Mouse (Mus musculus): ENCODE measurements around the gene Bbox1.

The Bbox1 gene

DNA sequence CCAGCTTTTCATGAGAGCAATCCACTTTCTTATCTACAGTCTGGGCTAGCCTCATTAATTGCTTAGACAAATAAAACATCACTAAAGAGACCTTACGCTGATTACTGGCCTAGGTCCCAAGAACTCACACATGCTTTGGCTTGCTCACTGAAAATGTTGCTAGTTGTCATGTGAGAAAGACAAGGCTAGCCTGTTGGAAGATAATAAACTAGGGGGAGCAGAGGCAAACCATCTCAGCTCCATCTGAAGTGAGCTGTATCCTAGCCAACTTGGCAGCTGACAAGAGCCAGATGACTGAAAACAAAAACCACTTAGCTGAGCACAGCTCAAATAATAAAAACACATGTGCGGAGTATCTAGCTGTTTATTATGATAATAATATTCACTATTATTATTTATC lies 40.2 kb downstream of the Bbox1 start:
- DNase-seq (ENCODE audit: low read depth, low spot score), result no peak

DNA sequence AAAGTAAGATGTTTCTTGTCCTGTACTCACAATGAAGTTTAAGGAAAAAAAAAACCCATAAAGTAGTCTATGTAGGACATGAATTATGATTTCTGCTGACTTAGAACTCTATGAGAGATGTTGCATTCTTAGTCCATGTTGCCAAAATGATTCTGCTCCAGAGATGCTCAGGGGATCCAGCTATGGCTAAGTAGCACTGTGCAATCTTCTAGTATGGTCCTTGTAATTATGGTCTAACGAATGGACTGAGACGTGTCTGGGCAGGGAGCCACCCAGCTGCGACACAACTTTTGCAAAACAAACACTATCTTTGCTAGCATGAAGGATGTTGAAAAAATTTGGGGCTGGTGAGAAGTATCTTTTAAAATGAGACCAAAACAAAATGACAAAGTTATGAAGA lies 45.1 kb downstream of the Bbox1 start:
- no peak for DNase-seq (ENCODE audit: low read depth, low spot score)

DNA sequence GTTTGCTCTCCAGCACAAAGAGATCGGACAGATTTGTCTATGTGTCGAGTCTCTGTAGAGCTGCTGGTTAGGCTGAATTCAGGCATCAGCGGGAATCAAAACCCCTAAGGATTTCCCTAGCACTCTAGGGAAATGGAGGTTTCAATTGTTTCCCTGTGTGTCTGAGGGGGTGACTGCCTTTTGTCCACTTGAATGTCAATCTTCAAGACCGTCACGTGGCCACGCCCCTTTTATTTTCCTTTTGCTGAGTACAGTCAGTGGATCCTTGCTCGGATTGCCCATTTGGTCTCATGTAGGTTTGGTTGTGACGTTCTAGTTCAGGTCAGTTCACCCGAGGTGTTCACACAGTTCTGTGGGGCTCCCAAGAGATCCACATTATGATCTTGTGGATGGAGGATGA lies 82.1 kb downstream of the Bbox1 start:
- DNase-seq (ENCODE audit: low read depth, low spot score), result no peak

DNA sequence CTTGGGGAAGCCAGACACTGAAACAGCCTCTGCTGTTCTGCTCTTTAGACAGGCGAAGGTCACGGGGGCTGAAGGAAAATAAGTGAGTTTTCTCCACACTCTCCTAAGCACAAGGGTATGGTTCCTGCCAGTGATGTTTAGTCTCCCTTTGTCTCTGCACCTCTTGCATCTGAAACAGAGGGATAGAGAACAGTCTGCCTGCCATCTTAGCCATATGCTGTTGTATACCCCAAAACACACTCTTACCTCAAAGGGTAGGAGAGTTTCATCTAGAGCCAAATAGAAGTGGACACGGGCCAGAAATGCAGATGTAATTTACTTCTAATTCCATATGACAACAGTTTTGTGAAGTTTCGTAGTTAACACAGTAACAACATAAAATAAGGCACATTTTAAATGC lies 83.6 kb downstream of the Bbox1 start:
- no peak for DNase-seq (ENCODE audit: low read depth, low spot score)

DNA sequence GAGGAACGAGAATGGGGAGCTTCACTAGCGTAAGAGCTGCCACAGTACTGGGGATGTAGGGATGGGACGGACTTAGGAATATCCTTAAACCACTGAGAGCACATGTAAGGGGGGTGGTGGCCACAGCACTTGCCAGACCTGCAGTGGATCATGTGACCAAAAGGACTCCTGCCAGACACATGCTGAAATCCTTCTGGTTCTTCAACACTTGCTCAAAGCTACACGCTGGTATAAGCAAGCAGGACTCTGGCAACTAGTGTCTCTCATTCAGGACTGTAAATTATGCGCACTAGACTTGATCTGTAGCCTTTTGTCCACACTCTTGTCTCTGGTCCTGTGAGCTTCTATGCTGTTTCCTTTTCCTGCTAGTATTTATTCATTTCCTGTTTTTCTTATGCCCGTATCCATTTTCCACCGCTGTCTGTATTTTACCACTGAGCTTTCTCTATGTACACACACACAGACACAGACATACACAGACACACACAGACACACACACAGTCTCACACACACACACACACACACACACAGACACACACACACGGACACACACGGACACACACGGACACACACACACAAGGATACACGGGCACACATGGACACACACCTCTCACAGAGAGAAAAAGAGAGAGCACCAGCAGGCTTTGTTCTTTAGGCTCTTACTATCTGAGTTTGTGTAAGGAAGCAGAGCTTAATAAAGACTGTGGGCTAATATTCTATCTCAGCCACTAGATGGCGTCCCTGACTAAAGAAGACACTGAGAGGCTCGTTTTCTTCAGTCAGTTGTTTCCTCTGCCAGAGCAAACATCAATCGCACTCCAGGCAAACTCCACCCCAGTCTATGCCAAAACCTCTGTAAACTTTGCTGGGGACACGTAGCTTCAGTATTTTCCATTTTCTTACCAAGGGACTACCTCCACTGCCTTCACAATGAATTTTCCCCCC lies 84.9 kb downstream of the Bbox1 start:
- DNase-seq (ENCODE audit: low read depth, low spot score), result peak; percentile 87

DNA sequence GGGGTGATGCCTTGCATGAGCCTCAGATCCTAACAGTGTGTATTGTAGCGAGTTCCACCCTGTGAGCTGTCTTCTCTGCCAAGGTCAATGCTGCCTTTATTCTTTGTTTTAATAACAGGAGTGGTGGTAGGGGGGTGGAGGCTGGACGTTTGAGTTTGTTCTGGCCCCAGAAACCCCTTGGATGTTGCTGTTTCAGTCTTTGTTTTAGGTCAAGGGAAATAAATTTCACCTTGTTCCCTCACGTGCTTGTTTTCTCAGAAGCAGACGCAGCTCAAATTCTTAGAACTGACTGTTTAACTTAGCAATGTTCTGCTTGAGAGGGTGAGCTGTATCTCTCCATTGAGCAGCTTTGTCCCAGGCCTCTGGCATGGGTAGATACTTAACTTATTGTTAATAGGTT lies 87.9 kb downstream of the Bbox1 start:
- no peak for DNase-seq (ENCODE audit: low read depth, low spot score)

DNA sequence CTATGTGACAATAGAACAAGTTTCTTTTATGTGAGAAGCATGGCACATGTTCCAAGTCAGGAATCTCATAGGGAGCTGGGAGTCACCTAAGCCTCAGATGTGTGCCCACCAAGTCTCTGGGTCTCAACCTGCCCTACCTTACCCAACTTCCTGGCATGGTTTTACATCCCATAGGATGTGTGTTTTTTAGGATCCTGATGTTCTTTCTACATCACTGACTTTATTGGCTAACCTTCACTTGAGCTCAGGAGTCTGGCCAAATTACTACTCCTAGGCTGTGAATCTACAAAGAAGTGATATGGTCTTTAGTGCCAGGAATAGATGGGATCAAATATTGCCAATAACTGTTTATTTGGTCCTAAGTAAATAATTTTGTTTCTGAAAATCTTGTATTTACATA lies 88.4 kb downstream of the Bbox1 start:
- no peak for DNase-seq (ENCODE audit: low read depth, low spot score)

DNA sequence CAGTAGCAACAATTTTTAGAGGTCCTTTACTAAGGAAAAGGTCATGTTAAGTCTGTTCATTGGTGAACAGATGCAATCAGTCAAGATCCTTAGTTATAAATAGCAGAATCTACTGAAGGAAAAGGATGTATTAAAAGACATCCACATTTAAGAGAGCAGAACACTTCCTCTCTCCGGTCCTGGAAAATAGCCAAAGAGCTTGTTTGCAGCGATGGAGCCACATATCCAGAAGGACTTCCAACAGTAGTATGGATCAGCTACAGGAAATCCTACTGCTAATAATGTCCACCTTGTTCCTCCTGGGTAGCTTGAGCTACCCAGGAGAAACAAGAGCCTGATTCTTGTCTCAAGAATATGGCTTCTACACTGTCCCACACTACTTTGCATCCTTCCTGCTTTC lies 91.6 kb downstream of the Bbox1 start:
- DNase-seq (ENCODE audit: low read depth, low spot score), result no peak

DNA sequence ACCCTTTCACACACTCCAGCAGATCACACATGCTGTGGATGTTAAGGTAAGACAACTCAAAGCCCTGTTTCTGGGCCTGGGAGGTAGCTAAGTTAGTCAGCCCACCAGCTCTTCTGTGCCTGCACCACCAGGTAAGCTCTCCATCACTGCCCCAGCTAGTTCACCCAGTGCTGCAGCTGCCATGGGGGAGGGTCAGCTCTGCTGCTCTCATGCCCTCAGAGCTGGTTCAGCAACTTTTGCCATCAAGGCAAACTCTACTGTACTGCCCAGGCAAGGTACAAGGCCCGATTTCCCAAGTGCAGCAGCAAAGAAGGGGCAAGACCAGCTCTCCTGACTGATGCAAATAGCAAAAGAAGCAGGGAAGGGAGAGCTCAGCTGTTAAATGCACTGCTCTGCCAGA lies 93.9 kb downstream of the Bbox1 start:
- DNase-seq (ENCODE audit: low read depth, low spot score), result no peak

DNA sequence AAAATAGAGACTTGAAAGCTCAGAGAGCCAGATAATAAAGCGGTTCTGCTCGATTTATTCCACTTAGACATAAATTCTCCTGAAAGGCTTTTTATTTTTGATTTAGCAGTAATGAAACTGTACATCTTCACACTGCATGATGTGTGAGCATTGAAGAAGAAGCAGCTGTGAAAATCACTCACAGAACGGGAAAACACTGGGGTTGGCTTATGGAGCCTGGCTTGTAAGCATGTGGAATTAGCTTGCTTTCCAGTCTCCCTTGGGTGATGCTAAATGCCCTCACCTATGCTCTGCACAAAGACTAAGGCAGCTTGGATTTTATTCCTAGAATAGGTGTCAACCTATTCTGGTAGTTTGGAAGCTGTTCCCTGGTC lies 98.7 kb downstream of the Bbox1 start:
- DNase-seq (ENCODE audit: low read depth, low spot score), result no peak

DNA sequence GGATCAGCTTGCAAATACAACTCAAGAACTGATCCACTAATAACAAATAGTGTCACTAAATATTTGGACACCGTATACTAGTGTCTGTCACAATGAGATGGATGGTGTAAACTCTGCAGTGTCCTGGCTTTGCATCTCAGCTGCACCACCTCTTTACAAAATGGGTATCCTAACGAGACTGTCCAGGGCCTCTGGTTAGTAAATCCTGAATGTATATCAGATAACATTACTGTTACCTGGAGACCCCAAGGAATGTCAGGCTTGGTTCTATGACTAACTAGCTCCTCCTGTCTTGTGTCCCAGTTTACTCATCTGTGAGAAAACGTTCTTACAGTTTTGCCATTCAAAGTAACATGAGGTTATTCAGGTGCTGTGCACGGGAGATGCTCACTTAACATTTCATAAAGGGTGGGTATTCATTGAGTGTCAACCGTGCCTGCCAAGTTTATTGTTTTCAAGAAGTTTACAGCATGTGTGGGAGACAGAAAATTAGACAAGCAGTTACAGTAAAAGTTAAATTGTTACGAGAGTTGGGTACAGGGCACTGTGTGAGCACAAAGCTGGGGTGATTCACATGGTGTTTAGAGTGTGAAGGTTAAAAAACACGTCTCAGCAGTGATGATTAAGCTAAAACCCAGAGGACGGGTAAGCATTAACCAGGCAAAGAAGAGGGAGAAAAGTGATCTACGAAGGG lies 99.2 kb downstream of the Bbox1 start:
- no peak for DNase-seq (ENCODE audit: low read depth, low spot score)

DNA sequence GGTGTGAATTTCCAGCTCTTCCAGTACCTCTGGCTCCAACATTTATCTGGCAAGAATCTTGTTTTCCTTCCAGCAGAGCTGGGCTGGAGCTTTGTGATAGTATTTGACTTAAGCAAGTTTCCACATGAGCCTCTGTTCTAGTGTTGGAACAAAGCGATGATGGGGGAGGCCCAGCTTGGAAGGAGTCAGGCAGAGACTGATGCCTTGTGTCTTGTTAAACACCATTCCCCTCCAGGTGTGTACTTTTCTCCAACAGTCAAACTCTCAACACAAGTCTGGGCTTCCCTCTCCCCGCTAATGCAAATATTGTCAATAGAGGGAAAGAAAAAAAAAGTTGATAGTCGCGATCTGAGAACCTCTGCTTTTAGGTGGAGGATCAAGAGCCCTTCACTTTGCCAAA lies 100.1 kb downstream of the Bbox1 start:
- DNase-seq (ENCODE audit: low read depth, low spot score), result no peak

Measured in forelimb bud, embryonic 11.5 days (tissue).